Mouse (Mus musculus) embryonic facial prominence, embryonic 10.5 days (tissue): ENCODE data around the gene Cplx3. TPM values are rescaled to one million over a fixed set of nuclear protein-coding genes. Genes with fewer than 3 reads are reported as not detected.

ENCODE experiments used
- DNase-seq: peaks from one replicate; pipeline ENCODE4 v3.0.0-alpha.2; 2017; ENCODE audit warnings: low spot score
- H3K27ac ChIP-seq: fragments of 300-500 bp; sonication (generic); replicated peaks from 2 replicates; pipeline ENCODE4 v1.5.1; 2016; ENCODE audit warnings: mild to moderate bottlenecking
- H3K27me3 ChIP-seq: fragments of 300-500 bp; sonication (generic); replicated peaks from 2 replicates; pipeline ENCODE4 v1.6.1; 2016; ENCODE audit warnings: low read depth, mild to moderate bottlenecking; ENCODE audit not compliant: poor library complexity, severe bottlenecking
- H3K36me3 ChIP-seq: fragments of 300-500 bp; sonication (generic); replicated peaks from 2 replicates; pipeline ENCODE4 v1.6.1; 2016; ENCODE audit warnings: mild to moderate bottlenecking, moderate library complexity
- H3K4me1 ChIP-seq: fragments of 300-500 bp; sonication (generic); 2 replicates; pipeline ENCODE4 v1.6.1; 2016
- H3K4me3 ChIP-seq: fragments of 300-500 bp; sonication (generic); 2 replicates; pipeline ENCODE4 v1.5.1; 2016; ENCODE audit warnings: mild to moderate bottlenecking, moderate library complexity
- H3K9me3 ChIP-seq: fragments of 300-500 bp; sonication (generic); 2 replicates; pipeline ENCODE4 v1.6.1; 2016; ENCODE audit warnings: mild to moderate bottlenecking
- WGBS: fragments of 180-500 bp; shearing (Covaris S2); methylation state at CpG from one replicate; pipeline ENCODE4 v1.1.7; 2016; 5-methylcytosine and 5-hydroxymethylcytosine counted together
- polyA plus RNA-seq: library from polyadenylated mRNA; unstranded; fragments of >200 nt; fragmentation: Nextera tagmentation; extraction: Ambion mirVana; gene quantifications from 2 replicates; pipeline ENCODE4 v1.2.1, GENCODE M21; 2016

Gene Cplx3
- polyA plus RNA-seq, 1 experiment from 2014 or later: 1.6 TPM

DNA sequence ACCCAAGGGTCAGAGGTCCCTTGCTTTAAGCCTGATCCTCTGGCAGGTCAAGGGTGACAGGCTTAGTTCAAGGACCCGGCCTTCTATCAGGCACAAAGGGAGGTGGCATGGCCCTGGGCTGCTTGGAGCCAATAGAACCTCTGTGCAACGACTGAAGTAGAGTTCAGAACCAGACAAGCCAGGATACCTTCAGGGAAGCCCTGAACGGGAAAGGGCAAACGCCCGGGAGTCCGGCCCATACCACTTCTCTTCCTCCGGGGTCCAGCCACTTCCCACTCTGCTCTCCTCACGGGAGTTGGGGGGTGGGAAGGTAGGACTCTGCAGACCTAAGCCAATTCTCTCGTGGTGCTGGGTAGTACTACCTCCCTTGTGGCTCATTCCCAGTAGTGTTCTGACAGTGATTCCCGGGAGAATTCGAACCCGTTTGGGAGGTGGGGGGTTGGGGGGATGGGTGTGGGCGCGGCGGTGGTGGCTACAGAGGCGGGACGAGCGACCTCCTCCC lies 38.4 kb upstream of the Cplx3 start:
- WGBS: under 1% methylated on average over 18 of the region's 18 CpGs
- peak overlapping the region; percentile 99 for H3K4me3 ChIP-seq
- peak overlapping the region; percentile 99 for H3K27ac ChIP-seq
- H3K27me3 ChIP-seq: 0 out of 2 replicates have a peak, but pooled peaks cover 5% of the 10 kb centered on the region
- no peak for DNase-seq
- peaks cover 21% of the 10 kb centered on the region for H3K36me3 ChIP-seq
- H3K9me3 ChIP-seq: no peaks in the 10 kb centered on the region
- H3K4me1 ChIP-seq: peaks cover 72% of the 10 kb centered on the region

DNA sequence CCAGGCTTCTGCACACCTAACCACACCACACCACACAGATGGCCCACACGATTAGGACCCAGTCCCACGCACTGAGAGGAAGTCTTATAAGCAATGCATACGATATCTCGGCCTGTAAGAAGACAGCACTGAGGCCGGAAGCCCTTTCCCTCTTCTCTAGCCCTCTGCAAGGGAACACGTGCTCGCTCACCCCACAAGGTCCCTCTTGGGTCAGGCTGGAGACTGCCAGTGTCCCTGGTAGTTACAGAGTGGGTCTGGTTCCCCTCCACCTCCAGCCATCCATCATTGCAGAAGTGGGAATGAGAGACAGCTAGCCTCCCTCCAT lies 37.7 kb upstream of the Cplx3 start:
- no peak for DNase-seq
- Histone ChIP-seq H3K4me1 (peaks cover 78% of the 10 kb centered on the region), H3K36me3 (peaks cover 21% of the 10 kb centered on the region), H3K9me3 (no peaks in the 10 kb centered on the region), H3K27me3 (0 out of 2 replicates have a peak, but pooled peaks cover 5% of the 10 kb centered on the region), H3K27ac (peak overlapping the region; percentile 99), H3K4me3 (peak overlapping the region; percentile 99)
- 58% methylated on average over 7 of the region's 7 CpGs for WGBS

GRCm38 (mm10) chr9:57643169-57643855 lies 37.2 kb upstream of the Cplx3 start:
- Histone ChIP-seq H3K4me1 (peaks cover 79% of the 10 kb centered on the region), H3K4me3 (peak overlapping the region; percentile 99), H3K27ac (peak overlapping the region; percentile 99), H3K27me3 (0 out of 2 replicates have a peak, but pooled peaks cover 5% of the 10 kb centered on the region), H3K9me3 (no peaks in the 10 kb centered on the region), H3K36me3 (peaks cover 21% of the 10 kb centered on the region)
- no peak for DNase-seq
- WGBS: 66% methylated on average over 9 of the region's 9 CpGs

DNA sequence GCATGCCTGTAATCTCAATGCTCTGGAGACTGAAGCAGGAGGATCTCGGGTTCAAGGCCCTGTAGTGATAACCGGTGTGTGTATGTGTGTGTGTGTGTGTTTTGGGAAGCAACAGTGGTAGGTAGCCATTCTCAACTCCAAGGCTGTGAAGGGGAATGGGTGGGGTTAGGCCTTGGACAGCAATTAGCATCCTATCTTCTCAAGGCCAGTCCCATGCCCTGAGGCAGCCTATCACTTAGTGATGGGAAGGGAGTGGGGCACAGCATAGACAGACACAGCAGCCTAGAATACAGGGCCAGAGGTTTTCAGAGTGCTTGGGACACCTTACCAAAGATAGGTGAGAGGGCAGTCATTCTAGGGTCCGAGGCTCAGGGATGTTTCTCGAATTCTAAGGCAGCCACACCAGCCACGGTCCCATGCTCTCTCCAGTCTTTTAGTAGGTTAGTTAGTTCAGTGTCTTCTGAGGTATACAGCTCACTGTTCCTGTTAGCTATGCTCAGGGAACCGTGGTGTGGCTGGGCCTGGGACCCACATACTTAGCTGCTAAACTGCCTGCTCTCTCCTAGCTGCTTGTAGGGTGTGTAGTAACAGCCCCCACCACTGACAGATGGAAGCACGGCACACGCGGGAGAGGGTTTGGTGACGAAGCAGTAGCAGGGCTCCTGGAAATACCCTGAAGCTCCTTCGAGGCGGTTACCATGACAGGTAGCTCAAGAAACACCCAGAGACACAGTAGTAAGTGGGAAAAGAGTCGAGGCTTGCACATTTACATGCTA lies 35.9 kb upstream of the Cplx3 start:
- no peak overlapping the region for H3K4me3 ChIP-seq
- 83% methylated on average over 13 of the region's 13 CpGs for WGBS
- no peaks in the 10 kb centered on the region for H3K9me3 ChIP-seq
- H3K27me3 ChIP-seq: 0 out of 2 replicates have a peak, but pooled peaks cover under 1% of the 10 kb centered on the region
- peaks cover 87% of the 10 kb centered on the region for H3K4me1 ChIP-seq
- no peak for DNase-seq
- peaks cover 28% of the 10 kb centered on the region for H3K36me3 ChIP-seq
- no peak overlapping the region for H3K27ac ChIP-seq

- WGBS: 71% methylated on average over 1 of the region's 1 CpGs
- DNase-seq: no peak
- peak overlapping the region; percentile 44; the same call in 1 of the 2 replicates for H3K4me3 ChIP-seq
- H3K27ac ChIP-seq: no peak overlapping the region
- H3K27me3 ChIP-seq: no peaks in the 10 kb centered on the region
- H3K9me3 ChIP-seq: no peaks in the 10 kb centered on the region
- H3K36me3 ChIP-seq: peaks cover 32% of the 10 kb centered on the region
- peaks cover 86% of the 10 kb centered on the region for H3K4me1 ChIP-seq
Measured at GRCm38 (mm10) chr9:57641022-57641421, 34.9 kb upstream of the Cplx3 start.

DNA sequence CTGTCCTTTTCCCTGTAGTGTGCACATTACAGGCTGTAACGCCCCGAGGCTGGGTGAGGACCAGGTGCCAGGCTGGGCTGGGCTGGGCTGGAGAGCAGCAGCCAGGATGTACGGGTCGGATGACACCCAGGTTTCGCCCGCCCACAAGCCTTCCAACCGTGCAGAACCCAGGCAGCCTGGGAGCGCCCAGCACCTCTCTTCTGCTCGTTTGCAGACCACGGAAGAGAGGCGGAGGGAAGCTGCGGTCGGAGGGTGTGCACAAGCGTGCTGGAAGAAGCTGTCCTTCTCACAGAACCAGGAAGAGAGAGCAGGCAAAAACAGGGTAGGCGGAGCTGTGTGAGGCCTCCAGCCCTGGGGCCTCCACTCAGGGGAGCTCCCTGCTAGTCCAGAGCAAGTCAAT lies 34.3 kb upstream of the Cplx3 start:
- 21% methylated on average over 15 of the region's 15 CpGs for WGBS
- H3K4me1 ChIP-seq: peaks cover 81% of the 10 kb centered on the region
- H3K4me3 ChIP-seq: peak overlapping the region; percentile 44
- peaks cover 33% of the 10 kb centered on the region for H3K36me3 ChIP-seq
- peak; percentile 45 for DNase-seq
- H3K27ac ChIP-seq: peak overlapping the region; percentile 83
- no peaks in the 10 kb centered on the region for H3K27me3 ChIP-seq
- H3K9me3 ChIP-seq: no peaks in the 10 kb centered on the region

GRCm38 (mm10) chr9:57639661-57640328 lies 33.7 kb upstream of the Cplx3 start:
- H3K4me1 ChIP-seq: peaks cover 79% of the 10 kb centered on the region
- no peaks in the 10 kb centered on the region for H3K9me3 ChIP-seq
- peaks cover 38% of the 10 kb centered on the region for H3K36me3 ChIP-seq
- WGBS: 67% methylated on average over 5 of the region's 5 CpGs
- H3K27me3 ChIP-seq: no peaks in the 10 kb centered on the region
- H3K27ac ChIP-seq: peak overlapping the region; percentile 83
- peak overlapping the region; percentile 44 for H3K4me3 ChIP-seq
- DNase-seq: no peak

GRCm38 (mm10) chr9:57638651-57639459 lies 32.8 kb upstream of the Cplx3 start:
- peaks cover 76% of the 10 kb centered on the region for H3K4me1 ChIP-seq
- H3K27me3 ChIP-seq: no peaks in the 10 kb centered on the region
- H3K36me3 ChIP-seq: peaks cover 48% of the 10 kb centered on the region
- no peaks in the 10 kb centered on the region for H3K9me3 ChIP-seq
- WGBS: 23% methylated on average over 8 of the region's 8 CpGs
- no peak for DNase-seq
- H3K4me3 ChIP-seq: peak overlapping the region; percentile 44
- H3K27ac ChIP-seq: peak overlapping the region; percentile 83

DNA sequence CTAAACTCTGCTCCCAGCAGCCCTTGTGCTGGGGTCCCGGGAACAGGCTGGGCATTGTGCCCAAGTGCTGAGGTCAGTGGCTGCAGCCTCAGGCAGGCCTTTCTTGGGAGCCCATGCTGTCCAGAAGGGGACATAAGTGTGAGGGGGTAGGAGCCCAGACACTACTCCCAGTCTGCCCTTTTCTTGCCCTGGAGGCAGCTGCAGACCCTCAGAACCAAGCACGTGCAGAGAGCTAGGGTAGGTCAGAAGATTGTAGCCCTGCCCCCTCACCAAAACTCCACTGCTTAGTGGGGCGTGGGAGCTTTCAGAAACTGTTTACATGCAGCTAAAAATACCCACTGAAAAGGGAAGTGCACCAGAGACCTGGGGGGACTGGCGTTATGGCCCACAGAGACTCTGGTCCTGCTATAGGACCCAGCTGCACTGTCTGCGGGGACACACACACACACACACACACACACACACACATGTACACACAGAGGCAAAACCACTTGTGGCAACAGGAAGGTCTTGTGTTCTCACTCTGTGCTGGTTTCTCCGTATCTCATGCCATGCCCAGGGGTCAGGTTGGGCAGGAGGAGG lies 31.8 kb upstream of the Cplx3 start:
- Histone ChIP-seq H3K9me3 (no peaks in the 10 kb centered on the region), H3K4me1 (peaks cover 66% of the 10 kb centered on the region), H3K27ac (peak overlapping the region; percentile 83), H3K36me3 (peaks cover 54% of the 10 kb centered on the region), H3K27me3 (no peaks in the 10 kb centered on the region), H3K4me3 (peak overlapping the region; percentile 44)
- WGBS: 36% methylated on average over 6 of the region's 6 CpGs
- DNase-seq: peak; percentile 43

DNA sequence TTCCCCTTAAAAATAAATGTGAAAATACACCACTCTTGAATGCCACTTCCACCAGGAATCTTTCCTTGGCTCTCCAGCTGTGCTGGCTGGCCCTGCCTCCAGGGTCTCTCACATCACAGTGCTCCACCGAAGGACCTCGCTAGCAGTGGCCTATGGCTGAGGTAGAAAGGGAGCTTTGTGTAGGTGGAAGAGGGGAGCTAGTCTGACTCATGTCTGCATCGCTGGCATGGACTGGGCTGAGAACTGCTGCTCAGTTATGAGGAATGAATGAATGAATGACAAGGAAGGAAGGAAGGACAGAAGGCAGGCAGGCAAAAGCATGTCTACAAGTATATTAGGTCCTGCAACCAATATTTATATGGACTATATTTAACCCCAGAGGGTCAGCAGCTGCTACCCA lies 31.2 kb upstream of the Cplx3 start:
- Histone ChIP-seq H3K4me3 (peak overlapping the region; percentile 44; the same call in 1 of the 2 replicates), H3K9me3 (no peaks in the 10 kb centered on the region), H3K36me3 (peaks cover 54% of the 10 kb centered on the region), H3K4me1 (peaks cover 60% of the 10 kb centered on the region), H3K27me3 (no peaks in the 10 kb centered on the region), H3K27ac (peak overlapping the region; percentile 83)
- DNase-seq: no peak
- WGBS: 42% methylated on average over 3 of the region's 3 CpGs

DNA sequence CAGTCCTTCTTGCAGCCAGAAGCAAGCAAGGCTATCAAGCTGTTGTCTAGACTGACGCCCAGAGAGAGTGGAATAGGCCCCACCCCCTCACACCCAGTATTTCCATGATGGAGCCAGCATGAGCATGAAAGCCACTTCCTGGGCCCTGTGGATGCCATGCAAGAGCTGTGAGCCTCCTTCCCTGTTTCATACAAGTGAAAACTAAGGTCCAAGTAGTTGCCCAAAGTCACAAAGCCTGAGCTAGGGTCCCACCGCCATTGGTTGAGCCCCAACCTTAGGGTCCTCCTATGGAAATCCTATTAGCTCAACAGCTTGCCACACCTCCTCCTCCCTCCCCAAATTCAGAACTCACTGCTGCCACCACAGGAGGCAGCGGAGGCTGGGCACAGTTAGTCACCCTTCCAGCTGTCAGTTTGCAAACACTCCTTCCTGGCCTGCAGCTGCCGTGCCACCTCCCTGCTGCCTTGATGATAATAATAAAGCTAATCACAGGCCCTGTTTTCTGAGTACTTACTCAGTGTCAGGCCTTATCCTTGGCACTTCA lies 27.5 kb upstream of the Cplx3 start:
- Histone ChIP-seq H3K36me3 (peaks cover 78% of the 10 kb centered on the region), H3K27ac (no peak overlapping the region), H3K27me3 (no peaks in the 10 kb centered on the region), H3K4me3 (no peak overlapping the region), H3K4me1 (peaks cover 23% of the 10 kb centered on the region), H3K9me3 (no peaks in the 10 kb centered on the region)
- DNase-seq: no peak
- 50% methylated on average over 4 of the region's 4 CpGs for WGBS
